Mouse (Mus musculus) thymus, adult 2 months (tissue): ENCODE measurements around the gene Fhit.

Source experiments
- CTCF ChIP-seq: fragments of 200-500 bp; IDR thresholded peaks from 2 replicates; pipeline ENCODE4 v1.5.1; 2012; ENCODE audit warnings: mild to moderate bottlenecking, control low read depth, low read length, moderate library complexity, borderline replicate concordance; ENCODE audit not compliant: control insufficient read depth, poor library complexity, insufficient read depth; ENCODE audit errors: extremely low read depth
- POLR2A ChIP-seq: fragments of 200-500 bp; IDR thresholded peaks from 2 replicates; pipeline ENCODE4 v1.6.1; 2012; ENCODE audit warnings: mild to moderate bottlenecking, low read length, control low read depth, moderate library complexity; ENCODE audit not compliant: control insufficient read depth, poor library complexity, insufficient read depth; ENCODE audit errors: extremely low read depth

GRCm38 (mm10) chr14:9811177-9811846 is 1350.5 kb downstream of the Fhit start:
- no peak for TF ChIP-seq CTCF
- TF ChIP-seq POLR2A = no peak
